Comparison of ENCODE assay signal across 9 mouse cellular contexts in genomic region chr14:24081911-24082558, GRCm38 (mm10).
DNase-seq lines count a peak whose midpoint lies in the region; ATAC-seq lines count a peak whose summit lies in the region.
"Had no signal": no experiment of that assay in that cellular context is flagged by ENCODE, and none has a peak within 500 bp of the region (broad histone marks: within the 10 kb centered on the region; RNA-seq: fewer than 3 reads in every experiment).

No protein-coding gene starts in this region.

- no peak overlapping the region for H3K27ac ChIP-seq in embryonic facial prominence, embryonic 15.5 days (replicated peaks)
- 0 out of 2 replicates have a peak overlapping the region, but pooled peaks have one; percentile 5 for H3K27ac ChIP-seq in hindbrain, embryonic 10.5 days

- no peak overlapping the region for H3K4me3 ChIP-seq in embryonic facial prominence, embryonic 15.5 days (replicated peaks)
- peak overlapping the region; percentile 25 for H3K4me3 ChIP-seq in hindbrain, embryonic 10.5 days
- H3K4me3 ChIP-seq: erythroblast, embryonic 14.5 days had no signal

- 22% methylated on average over 11 of the region's 11 CpGs for WGBS in embryonic facial prominence, embryonic 15.5 days
- WGBS in hindbrain, embryonic 10.5 days = 27% methylated on average over 11 of the region's 11 CpGs

- no peak; the same call in 1 of the 2 replicates for ATAC-seq in embryonic facial prominence, embryonic 15.5 days (ENCODE audit: insufficient number of reproducible peaks, low FRiP score, low TSS enrichment, low read depth)

- DNase-seq in cerebellum, postnatal 25 days = peak; percentile 32 to 56
- DNase-seq in cerebellum, adult 9-11 months = no peak
- DNase-seq in hindbrain, embryonic 10.5 days (ENCODE audit: low spot score) = peak; percentile 56
- peak; percentile 42 for DNase-seq in layer of hippocampus, adult 9-11 months
- DNase-seq in lung, postnatal 36 days = peak; percentile 79
- DNase-seq in skeletal muscle tissue, adult 2 months (ENCODE audit: low read depth, low spot score) = peak; percentile 73
- no peak for DNase-seq in T-cell, adult 2 months (ENCODE audit: low spot score)

- no peak overlapping the region for H3K9ac ChIP-seq in embryonic facial prominence, embryonic 15.5 days

- no peaks in the 10 kb centered on the region for H3K9me3 ChIP-seq in embryonic facial prominence, embryonic 15.5 days (replicated peaks)
- H3K9me3 ChIP-seq in hindbrain, embryonic 10.5 days = no peaks in the 10 kb centered on the region

- H3K36me3 ChIP-seq in embryonic facial prominence, embryonic 15.5 days = no peaks in the 10 kb centered on the region
- H3K36me3 ChIP-seq in hindbrain, embryonic 10.5 days = no peaks in the 10 kb centered on the region

- H3K4me1 ChIP-seq in embryonic facial prominence, embryonic 15.5 days = no peaks in the 10 kb centered on the region
- peaks cover 9% of the 10 kb centered on the region for H3K4me1 ChIP-seq in hindbrain, embryonic 10.5 days (replicated peaks)

- H3K4me2 ChIP-seq in embryonic facial prominence, embryonic 15.5 days (replicated peaks) = peak overlapping the region; percentile 12; the same call in 1 of the 2 replicates

- H3K27me3 ChIP-seq in embryonic facial prominence, embryonic 15.5 days = no peaks in the 10 kb centered on the region
- no peaks in the 10 kb centered on the region for H3K27me3 ChIP-seq in hindbrain, embryonic 10.5 days (ENCODE audit: insufficient read depth, poor library complexity, severe bottlenecking)

Comparison
In these comparisons a context has a peak if more than half of its experiments do, and no peak if none do; other contexts are left out.
1. DNase-seq: peak in cerebellum, postnatal 25 days (2 of 2), hindbrain, embryonic 10.5 days (single experiment), layer of hippocampus, adult 9-11 months (single experiment), lung, postnatal 36 days (single experiment) and skeletal muscle tissue, adult 2 months (single experiment); none in cerebellum, adult 9-11 months (single experiment) and T-cell, adult 2 months (single experiment).